10 mouse cellular contexts compared by ENCODE assay signal in the genomic region with DNA sequence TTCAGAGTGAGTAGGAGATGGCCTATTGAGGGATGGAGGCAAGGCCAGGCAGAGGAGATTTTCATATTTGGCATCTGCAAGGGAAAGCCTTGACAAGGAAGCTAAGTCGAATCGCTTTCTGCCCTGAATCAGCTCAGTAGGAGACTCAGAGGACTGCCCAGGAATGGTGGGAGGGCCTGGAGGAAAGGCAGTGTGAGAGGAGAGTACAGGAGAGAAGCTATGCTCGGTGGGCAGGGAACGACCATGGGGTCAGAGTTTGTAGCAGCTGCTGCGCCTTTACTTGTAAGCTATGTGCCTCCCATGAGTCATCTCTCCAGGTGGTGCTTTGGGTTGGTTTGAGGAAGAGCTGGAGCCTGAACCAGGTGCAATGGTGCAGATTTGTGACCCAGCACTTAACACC. TPM values are rescaled to one million over a fixed set of nuclear protein-coding genes. Genes with fewer than 3 reads are reported as not detected.
A peak's percentile ranks its signal among the peaks of the same experiment; 100 is the strongest.
DNase-seq lines count a peak whose midpoint lies in the region; ATAC-seq and TF ChIP-seq lines count a peak whose summit lies in the region.
"Had no signal": no experiment of that assay in that cellular context is flagged by ENCODE, and none has a peak within 500 bp of the region (broad histone marks: within the 10 kb centered on the region; RNA-seq: fewer than 3 reads in every experiment).

No protein-coding gene starts in this region.

- no peak for TF ChIP-seq CTCF in MEL (IDR thresholded peaks at IDR 0.05 in 2 of 3, conservative IDR thresholded peaks at IDR 0.05 in 1 of 3; ENCODE audit: control insufficient read depth in 1 of 3, insufficient read depth in 1 of 3, low read depth in 2 of 3, low read length in 3 of 3, poor library complexity in 1 of 3, severe bottlenecking in 1 of 3)

- DNase-seq in heart, adult 8-10 months (ENCODE audit: low spot score): no peak
- DNase-seq in MEL (ENCODE audit: low read depth, low spot score): peak; percentile 61
- DNase-seq in thymus, postnatal 10 days (ENCODE audit: low spot score in 2 of 2): no peak
- DNase-seq in thymus, adult 18-20 months: no peak
- DNase-seq: right cerebral cortex, postnatal 14 days had no signal

- H3K4me3 ChIP-seq in heart, embryonic 15.5 days: peak overlapping the region; percentile 97
- H3K4me3 ChIP-seq in MEL (ENCODE audit: control insufficient read depth in 1 of 2, insufficient read depth in 1 of 2, low read depth in 2 of 2, low read length in 2 of 2): peak overlapping the region; percentile 90 to 94
- H3K4me3 ChIP-seq in hindbrain, embryonic 13.5 days: peak overlapping the region; percentile 100
- peak overlapping the region; percentile 99 for H3K4me3 ChIP-seq in midbrain, embryonic 13.5 days (replicated peaks)

- TF ChIP-seq POLR2A in MEL (IDR thresholded peaks at IDR 0.05; ENCODE audit: control insufficient read depth in 1 of 2, insufficient read depth in 1 of 2, low read depth in 1 of 2, low read length in 2 of 2, poor library complexity in 1 of 2): no peak

- no peak overlapping the region for H3K27ac ChIP-seq in heart, embryonic 15.5 days
- peak overlapping the region; percentile 75 for H3K27ac ChIP-seq in MEL (ENCODE audit: control insufficient read depth, low read depth, low read length)
- peak overlapping the region; percentile 98 for H3K27ac ChIP-seq in hindbrain, embryonic 13.5 days
- H3K27ac ChIP-seq in midbrain, embryonic 13.5 days: peak overlapping the region; percentile 92; the same call in 1 of the 2 replicates

- peak overlapping the region; percentile 79 for H3K4me2 ChIP-seq in heart, embryonic 15.5 days
- peak overlapping the region; percentile 82 for H3K4me2 ChIP-seq in hindbrain, embryonic 13.5 days
- H3K4me2 ChIP-seq in midbrain, embryonic 13.5 days (replicated peaks): peak overlapping the region; percentile 76

- H3K9me3 ChIP-seq in heart, embryonic 15.5 days (replicated peaks): no peaks in the 10 kb centered on the region
- H3K9me3 ChIP-seq in MEL (replicated peaks; ENCODE audit: insufficient read depth, low read length): no peaks in the 10 kb centered on the region
- no peaks in the 10 kb centered on the region for H3K9me3 ChIP-seq in hindbrain, embryonic 13.5 days
- no peaks in the 10 kb centered on the region for H3K9me3 ChIP-seq in midbrain, embryonic 13.5 days

- 67% methylated on average over 5 of the region's 5 CpGs for WGBS in heart, embryonic 15.5 days
- WGBS in hindbrain, embryonic 13.5 days: 43% methylated on average over 5 of the region's 5 CpGs
- WGBS in midbrain, embryonic 13.5 days: 49% methylated on average over 5 of the region's 5 CpGs

- peaks cover 56% of the 10 kb centered on the region for H3K79me2 ChIP-seq in MEL (ENCODE audit: control insufficient read depth, insufficient read depth, low read length, poor library complexity)

- 0 out of 4 replicates have a peak, but pooled peaks of 1 of the 2 experiments have one; percentile 7 for TF ChIP-seq EP300 in MEL (IDR thresholded peaks at IDR 0.05; ENCODE audit: low read depth in 1 of 2, low read length in 2 of 2)

- ATAC-seq in heart, embryonic 15.5 days (replicated peaks; ENCODE audit: insufficient number of reproducible peaks, insufficient read depth, low FRiP score, low read depth): no peak
- no peak for ATAC-seq in hindbrain, embryonic 13.5 days (ENCODE audit: low FRiP score)
- no peak for ATAC-seq in midbrain, embryonic 13.5 days
- ATAC-seq in monocyte, adult 5-6 weeks (replicated peaks; ENCODE audit: insufficient number of reproducible peaks, low FRiP score, low TSS enrichment, poor library complexity, severe bottlenecking): no peak
- ATAC-seq: Patski had no signal

- no peak for TF ChIP-seq RAD21 in MEL (IDR thresholded peaks at IDR 0.05; ENCODE audit: low read depth, low read length)

- H3K27me3 ChIP-seq in heart, embryonic 15.5 days: no peaks in the 10 kb centered on the region
- no peaks in the 10 kb centered on the region for H3K27me3 ChIP-seq in MEL (ENCODE audit: control insufficient read depth in 1 of 2, insufficient read depth in 2 of 2, low read length in 2 of 2)
- no peaks in the 10 kb centered on the region for H3K27me3 ChIP-seq in hindbrain, embryonic 13.5 days
- H3K27me3 ChIP-seq in midbrain, embryonic 13.5 days: no peaks in the 10 kb centered on the region
- H3K27me3 ChIP-seq: Patski had no signal

- peaks cover 12% of the 10 kb centered on the region for H3K36me3 ChIP-seq in heart, embryonic 15.5 days
- H3K36me3 ChIP-seq in MEL (ENCODE audit: control insufficient read depth in 1 of 2, insufficient read depth in 2 of 2, low read length in 2 of 2): peaks cover 6 to 42% of the 10 kb centered on the region in 2 experiments
- H3K36me3 ChIP-seq in hindbrain, embryonic 13.5 days: peaks cover 26% of the 10 kb centered on the region
- peaks cover 25% of the 10 kb centered on the region for H3K36me3 ChIP-seq in midbrain, embryonic 13.5 days

- H3K4me1 ChIP-seq in heart, embryonic 15.5 days (replicated peaks): peaks cover 23% of the 10 kb centered on the region
- H3K4me1 ChIP-seq in MEL (ENCODE audit: control insufficient read depth in 1 of 2, insufficient read depth in 2 of 2, low read length in 2 of 2): peaks cover 19 to 38% of the 10 kb centered on the region in 2 experiments
- peaks cover 39% of the 10 kb centered on the region for H3K4me1 ChIP-seq in hindbrain, embryonic 13.5 days (replicated peaks)
- peaks cover 36% of the 10 kb centered on the region for H3K4me1 ChIP-seq in midbrain, embryonic 13.5 days (replicated peaks)

- H3K9ac ChIP-seq in heart, embryonic 15.5 days: no peak overlapping the region
- peak overlapping the region; percentile 99 for H3K9ac ChIP-seq in MEL (ENCODE audit: control insufficient read depth, low read depth, low read length, poor library complexity, severe bottlenecking)
- H3K9ac ChIP-seq in hindbrain, embryonic 13.5 days: peak overlapping the region; percentile 99
- peak overlapping the region; percentile 99 for H3K9ac ChIP-seq in midbrain, embryonic 13.5 days (replicated peaks)

TF ChIP-seq in MEL, 35 proteins besides CTCF, POLR2A, EP300 and RAD21 (continues in another document):
- TF ChIP-seq ZMIZ1 (IDR thresholded peaks at IDR 0.05; ENCODE audit: low read depth, low read length) (no peak), TAL1 (IDR thresholded peaks at IDR 0.05; ENCODE audit: low read length) (0 out of 2 replicates have a peak, but pooled peaks have one; percentile 19)

RNA-seq across cellular contexts. Expression of a gene that starts 1.7 kb away (rescaled TPM):
- polyA plus RNA-seq in heart, embryonic 15.5 days (2015; fragmentation: Nextera tagmentation; extraction: Ambion mirVana): 359 and 482 TPM in 2 replicates
- 100 to 1,000 TPM in 1 of 4 experiments, 10 to 100 TPM in 3; 74.3 to 111 (median 95.2) TPM for total RNA-seq in heart, adult 8-10 months (2022)
- total RNA-seq in MEL (2012; rRNA removed): 435 and 452 TPM in 2 replicates
- 1,000 to 10,000 TPM in 1 of 2 experiments, 100 to 1,000 TPM in 1; 570 to 1,336 TPM for polyA plus RNA-seq in MEL (2012; ENCODE audit: insufficient read depth in 1 of 2, insufficient read length in 2 of 2, low read depth in 1 of 2, low replicate concordance in 2 of 2, missing spikeins in 1 of 2)
- 670 and 686 TPM in 2 replicates for polyA plus RNA-seq in hindbrain, embryonic 13.5 days (2015; fragmentation: Nextera tagmentation; extraction: Ambion mirVana)
- 724 and 776 TPM in 2 replicates for polyA plus RNA-seq in midbrain, embryonic 13.5 days (2015; fragmentation: Nextera tagmentation; extraction: Ambion mirVana)
- 492 to 570 TPM (median 517 TPM) in 3 replicates for total RNA-seq in monocyte, adult 5-6 weeks (2017)

RNA-seq across cellular contexts. Expression of a gene that starts 2.1 kb away (rescaled TPM):
- polyA plus RNA-seq in heart, embryonic 15.5 days (2015; fragmentation: Nextera tagmentation; extraction: Ambion mirVana): 26.2 and 30.9 TPM in 2 replicates
- total RNA-seq in heart, adult 8-10 months (2022): 10 to 100 TPM; 26.7 to 27.7 (median 27.3) TPM
- 35.9 TPM in 2 replicates for total RNA-seq in MEL (2012; rRNA removed)
- polyA plus RNA-seq in MEL (2012; ENCODE audit: insufficient read depth in 1 of 2, insufficient read length in 2 of 2, low read depth in 1 of 2, low replicate concordance in 2 of 2, missing spikeins in 1 of 2): 10 to 100 TPM in 1 of 2 experiments, not detected in 1; 55.7 TPM
- 30.9 and 35.6 TPM in 2 replicates for polyA plus RNA-seq in hindbrain, embryonic 13.5 days (2015; fragmentation: Nextera tagmentation; extraction: Ambion mirVana)
- polyA plus RNA-seq in midbrain, embryonic 13.5 days (2015; fragmentation: Nextera tagmentation; extraction: Ambion mirVana): 32.8 and 33.1 TPM in 2 replicates
- 1.6 to 13.7 TPM (median 9.1 TPM) in 3 replicates for total RNA-seq in monocyte, adult 5-6 weeks (2017)

RNA-seq across cellular contexts. Expression of a gene that starts 35.7 kb away (rescaled TPM):
- 19.4 and 28.2 TPM in 2 replicates for polyA plus RNA-seq in heart, embryonic 15.5 days (2015; fragmentation: Nextera tagmentation; extraction: Ambion mirVana)
- 10 to 100 TPM; 13.8 to 18.1 (median 15.6) TPM for total RNA-seq in heart, adult 8-10 months (2022)
- total RNA-seq in MEL (2012; rRNA removed): 41.1 and 43.9 TPM in 2 replicates
- 10 to 100 TPM in 1 of 2 experiments, not detected in 1; 89.0 TPM for polyA plus RNA-seq in MEL (2012; ENCODE audit: insufficient read depth in 1 of 2, insufficient read length in 2 of 2, low read depth in 1 of 2, low replicate concordance in 2 of 2, missing spikeins in 1 of 2)
- 19.1 and 20.2 TPM in 2 replicates for polyA plus RNA-seq in hindbrain, embryonic 13.5 days (2015; fragmentation: Nextera tagmentation; extraction: Ambion mirVana)
- 13.0 and 20.9 TPM in 2 replicates for polyA plus RNA-seq in midbrain, embryonic 13.5 days (2015; fragmentation: Nextera tagmentation; extraction: Ambion mirVana)
- 1.2 to 13.9 TPM (median 3.2 TPM) in 3 replicates for total RNA-seq in monocyte, adult 5-6 weeks (2017)

RNA-seq across cellular contexts. Expression of a gene that starts 42.9 kb away (rescaled TPM):
- polyA plus RNA-seq in heart, embryonic 15.5 days (2015; fragmentation: Nextera tagmentation; extraction: Ambion mirVana): 0.96 and 1.1 TPM in 2 replicates
- total RNA-seq in heart, adult 8-10 months (2022): 1 to 10 TPM; 3.3 to 7.8 (median 5.8) TPM
- total RNA-seq in MEL (2012; rRNA removed): 0.23 TPM in 1 of 2 replicates, not detected in the other
- polyA plus RNA-seq in MEL (2012; ENCODE audit: insufficient read depth in 1 of 2, insufficient read length in 2 of 2, low read depth in 1 of 2, low replicate concordance in 2 of 2, missing spikeins in 1 of 2): 1 to 10 TPM in 1 of 2 experiments, not detected in 1; 1.3 TPM
- 0.84 and 1.2 TPM in 2 replicates for polyA plus RNA-seq in hindbrain, embryonic 13.5 days (2015; fragmentation: Nextera tagmentation; extraction: Ambion mirVana)
- 0.55 and 0.66 TPM in 2 replicates for polyA plus RNA-seq in midbrain, embryonic 13.5 days (2015; fragmentation: Nextera tagmentation; extraction: Ambion mirVana)
- 0.58 TPM in 1 of 3 replicates, not detected in the others for total RNA-seq in monocyte, adult 5-6 weeks (2017)

RNA-seq across cellular contexts. Expression of a gene that starts 51.3 kb away (rescaled TPM):
- polyA plus RNA-seq in heart, embryonic 15.5 days (2015; fragmentation: Nextera tagmentation; extraction: Ambion mirVana): 6.5 and 14.6 TPM in 2 replicates
- total RNA-seq in heart, adult 8-10 months (2022): 1 to 10 TPM in 1 of 4 experiments, under 1 TPM in 3; 0.73 to 2.0 (median 0.90) TPM
- 0.15 TPM in 1 of 2 replicates, not detected in the other for total RNA-seq in MEL (2012; rRNA removed)
- under 1 TPM in 1 of 2 experiments, not detected in 1; 0.10 TPM for polyA plus RNA-seq in MEL (2012; ENCODE audit: insufficient read depth in 1 of 2, insufficient read length in 2 of 2, low read depth in 1 of 2, low replicate concordance in 2 of 2, missing spikeins in 1 of 2)
- polyA plus RNA-seq in hindbrain, embryonic 13.5 days (2015; fragmentation: Nextera tagmentation; extraction: Ambion mirVana): 13.8 and 15.9 TPM in 2 replicates
- 5.6 and 6.7 TPM in 2 replicates for polyA plus RNA-seq in midbrain, embryonic 13.5 days (2015; fragmentation: Nextera tagmentation; extraction: Ambion mirVana)
- total RNA-seq in monocyte, adult 5-6 weeks (2017): 7.4 to 24.4 TPM (median 10.2 TPM) in 3 replicates
- polyA plus RNA-seq: Patski had no signal
